Mouse (Mus musculus) cerebellum, adult 18-20 months (tissue): ENCODE data around the gene Snai1.

Source experiments
- DNase-seq, 2 experiments: peaks; one replicate each; pipeline ENCODE4 v3.0.0; 2021

The Snai1 gene

GRCm38 (mm10) chr2:167551342-167551920, 13.4 kb downstream of the Snai1 start:
- no peak for DNase-seq

- DNase-seq, result no peak
Observed at GRCm38 (mm10) chr2:167552292-167552691, 14.3 kb downstream of the Snai1 start.

- DNase-seq, result no peak
Observed at GRCm38 (mm10) chr2:167552927-167553402, 15.0 kb downstream of the Snai1 start.

- no peak for DNase-seq
Observed at GRCm38 (mm10) chr2:167555766-167556165, 17.8 kb downstream of the Snai1 start.

- DNase-seq, result no peak
Observed at GRCm38 (mm10) chr2:167559413-167559812, 21.4 kb downstream of the Snai1 start.

GRCm38 (mm10) chr2:167562101-167562500, 24.1 kb downstream of the Snai1 start:
- no peak for DNase-seq

- no peak for DNase-seq
Observed at GRCm38 (mm10) chr2:167563035-167563434, 25.0 kb downstream of the Snai1 start.

GRCm38 (mm10) chr2:167563703-167564102, 25.7 kb downstream of the Snai1 start:
- no peak for DNase-seq

GRCm38 (mm10) chr2:167564551-167565311, 26.7 kb downstream of the Snai1 start:
- DNase-seq, result no peak

- no peak for DNase-seq
Observed at GRCm38 (mm10) chr2:167565312-167565656, 27.3 kb downstream of the Snai1 start.

GRCm38 (mm10) chr2:167565682-167566081, 27.7 kb downstream of the Snai1 start:
- DNase-seq, result no peak

- no peak for DNase-seq
Observed at GRCm38 (mm10) chr2:167568112-167568511, 30.1 kb downstream of the Snai1 start.

- peak in 1 of 2 experiments; percentile 11 for DNase-seq
Observed at GRCm38 (mm10) chr2:167569934-167570651, 32.1 kb downstream of the Snai1 start.

- DNase-seq, result no peak
Observed at GRCm38 (mm10) chr2:167570815-167571214, 32.8 kb downstream of the Snai1 start.

- DNase-seq, result no peak
Observed at GRCm38 (mm10) chr2:167571442-167572220, 33.6 kb downstream of the Snai1 start.

- DNase-seq, result no peak
Observed at GRCm38 (mm10) chr2:167574814-167575213, 36.8 kb downstream of the Snai1 start.

- no peak for DNase-seq
Observed at GRCm38 (mm10) chr2:167575581-167575980, 37.6 kb downstream of the Snai1 start.

GRCm38 (mm10) chr2:167576121-167576620, 38.2 kb downstream of the Snai1 start:
- DNase-seq, result no peak

GRCm38 (mm10) chr2:167577186-167577785, 39.3 kb downstream of the Snai1 start:
- no peak for DNase-seq

GRCm38 (mm10) chr2:167578521-167578920, 40.5 kb downstream of the Snai1 start:
- no peak for DNase-seq

- DNase-seq, result no peak
Observed at GRCm38 (mm10) chr2:167583161-167583952, 45.4 kb downstream of the Snai1 start.

GRCm38 (mm10) chr2:167585273-167585672, 47.3 kb downstream of the Snai1 start:
- no peak for DNase-seq
